Mouse (Mus musculus) spleen, adult 2 months (tissue): ENCODE data around the gene Ncoa3. TPM values are rescaled to one million over a fixed set of nuclear protein-coding genes. Genes with fewer than 3 reads are reported as not detected.

ENCODE experiments used
- DNase-seq, 2 experiments: peaks; one replicate each; pipeline versions ENCODE4 v3.0.0 to v3.0.0-alpha.2; 2012 to 2021; ENCODE audit warnings: low spot score in 2 of 2, low read depth in 1 of 2
- H3K27ac ChIP-seq: fragments of 200-500 bp; 2 replicates; pipeline ENCODE4 v1.5.1; 2012; ENCODE audit warnings: low read length, inconsistent platforms; ENCODE audit not compliant: insufficient read depth
- H3K27me3 ChIP-seq: fragments of 200-500 bp; 2 replicates; pipeline ENCODE4 v1.6.1; 2012; ENCODE audit warnings: mild to moderate bottlenecking, moderate library complexity, low read length, inconsistent platforms; ENCODE audit not compliant: control insufficient read depth, insufficient read depth
- H3K36me3 ChIP-seq: fragments of 200-500 bp; 2 replicates; pipeline ENCODE4 v1.6.1; 2012; ENCODE audit warnings: mild to moderate bottlenecking, low read length, inconsistent platforms; ENCODE audit not compliant: control insufficient read depth, insufficient read depth
- H3K4me1 ChIP-seq: fragments of 200-500 bp; 2 replicates; pipeline ENCODE4 v1.6.1; 2011; ENCODE audit warnings: inconsistent platforms; ENCODE audit not compliant: control insufficient read depth, insufficient read depth, insufficient read length
- H3K4me3 ChIP-seq: fragments of 200-500 bp; 2 replicates; pipeline ENCODE4 v1.5.1; 2011; ENCODE audit warnings: mild to moderate bottlenecking, inconsistent platforms; ENCODE audit not compliant: insufficient read depth, insufficient read length; ENCODE audit errors: extremely low read depth
- CTCF ChIP-seq: fragments of 200-500 bp; IDR thresholded peaks from 2 replicates; pipeline ENCODE4 v1.5.1; 2011; ENCODE audit warnings: mild to moderate bottlenecking, inconsistent platforms; ENCODE audit not compliant: insufficient read depth, insufficient read length, insufficient replicate concordance; ENCODE audit errors: extremely low read depth
- POLR2A ChIP-seq: fragments of 200-500 bp; IDR thresholded peaks from 2 replicates; pipeline ENCODE4 v1.6.1; 2011; ENCODE audit warnings: low read depth, low read length, inconsistent platforms
- WGBS: fragments of 180-500 bp; shearing (Covaris S2); methylation state at CpG from one replicate; pipeline ENCODE4 v1.1.7; 2018; 5-methylcytosine and 5-hydroxymethylcytosine counted together
- polyA plus RNA-seq: library from polyadenylated mRNA; depleted of rRNA; stranded (reverse); fragments of >200 nt; gene quantifications from 2 replicates; pipeline ENCODE4 v1.2.3, GENCODE M21; 2012

Ncoa3 gene
- polyA plus RNA-seq, 1 experiment: 48.4 TPM

GRCm38 (mm10) chr2:165958556-165958955 lies 33.9 kb upstream of the Ncoa3 start:
- Histone ChIP-seq H3K27ac (no peak overlapping the region), H3K4me3 (no peak overlapping the region), H3K27me3 (no peaks in the 10 kb centered on the region), H3K4me1 (peaks cover 20% of the 10 kb centered on the region), H3K36me3 (no peaks in the 10 kb centered on the region)
- TF ChIP-seq POLR2A (no peak), CTCF (no peak)
- DNase-seq: no peak
- 83% methylated on average over 6 of the region's 6 CpGs for WGBS

DNA sequence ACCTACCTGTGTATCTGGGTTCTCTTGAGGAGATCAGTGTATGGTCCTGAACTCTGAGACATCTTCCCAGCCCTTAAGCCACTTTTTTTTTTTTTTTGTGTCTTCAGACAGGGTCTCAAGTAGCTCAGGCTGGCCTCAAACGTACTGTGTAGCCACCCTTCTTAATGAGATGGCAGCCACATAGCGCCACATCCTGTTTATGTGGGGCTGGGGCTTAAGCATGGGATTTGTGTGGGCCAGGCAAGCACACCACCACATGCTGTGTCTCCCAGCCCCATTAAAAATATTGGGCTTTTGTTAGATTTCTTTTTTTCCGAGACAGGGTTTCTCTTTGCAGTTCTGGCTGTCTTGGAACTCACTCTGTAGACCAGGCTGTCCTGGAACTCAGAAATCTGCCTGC lies 31.7 kb upstream of the Ncoa3 start:
- 67% methylated on average over 3 of the region's 3 CpGs for WGBS
- H3K27me3 ChIP-seq: no peaks in the 10 kb centered on the region
- H3K36me3 ChIP-seq: no peaks in the 10 kb centered on the region
- H3K27ac ChIP-seq: no peak overlapping the region
- H3K4me1 ChIP-seq: peaks cover 10% of the 10 kb centered on the region; the same call in 1 of the 2 replicates
- no peak overlapping the region for H3K4me3 ChIP-seq
- DNase-seq: no peak
- TF ChIP-seq POLR2A: no peak
- TF ChIP-seq CTCF: no peak

DNA sequence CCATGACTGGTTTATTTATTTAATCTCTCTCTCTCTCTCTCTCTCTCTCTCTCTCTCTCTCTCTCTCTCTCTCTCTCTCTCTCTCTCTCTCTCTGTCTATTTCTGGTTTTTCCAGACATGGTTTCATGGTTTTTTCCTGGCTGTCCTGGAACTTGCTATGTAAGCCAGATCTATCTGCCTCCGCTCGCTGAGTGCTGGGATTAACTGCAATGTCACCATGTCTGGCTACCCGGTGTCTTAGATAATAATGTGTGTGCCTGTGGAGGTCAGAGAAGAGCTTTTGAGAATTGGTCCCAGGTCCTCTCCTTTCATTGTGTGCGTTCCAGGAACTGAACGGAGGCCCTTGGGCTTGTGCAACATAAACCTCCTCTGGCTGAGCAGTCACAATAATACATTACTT lies 29.6 kb upstream of the Ncoa3 start:
- Histone ChIP-seq H3K27ac (no peak overlapping the region), H3K4me1 (0 out of 2 replicates have a peak, but pooled peaks cover 1% of the 10 kb centered on the region), H3K4me3 (no peak overlapping the region), H3K36me3 (no peaks in the 10 kb centered on the region), H3K27me3 (no peaks in the 10 kb centered on the region)
- no peak for DNase-seq
- WGBS: 88% methylated on average over 5 of the region's 5 CpGs
- no peak for TF ChIP-seq CTCF
- no peak for TF ChIP-seq POLR2A

GRCm38 (mm10) chr2:165964121-165964520 lies 28.3 kb upstream of the Ncoa3 start:
- H3K4me3 ChIP-seq: no peak overlapping the region
- no peaks in the 10 kb centered on the region for H3K36me3 ChIP-seq
- H3K4me1 ChIP-seq: no peaks in the 10 kb centered on the region
- TF ChIP-seq POLR2A (no peak), CTCF (no peak)
- no peaks in the 10 kb centered on the region for H3K27me3 ChIP-seq
- H3K27ac ChIP-seq: no peak overlapping the region
- DNase-seq: no peak
- WGBS: 79% methylated on average over 4 of the region's 4 CpGs

DNA sequence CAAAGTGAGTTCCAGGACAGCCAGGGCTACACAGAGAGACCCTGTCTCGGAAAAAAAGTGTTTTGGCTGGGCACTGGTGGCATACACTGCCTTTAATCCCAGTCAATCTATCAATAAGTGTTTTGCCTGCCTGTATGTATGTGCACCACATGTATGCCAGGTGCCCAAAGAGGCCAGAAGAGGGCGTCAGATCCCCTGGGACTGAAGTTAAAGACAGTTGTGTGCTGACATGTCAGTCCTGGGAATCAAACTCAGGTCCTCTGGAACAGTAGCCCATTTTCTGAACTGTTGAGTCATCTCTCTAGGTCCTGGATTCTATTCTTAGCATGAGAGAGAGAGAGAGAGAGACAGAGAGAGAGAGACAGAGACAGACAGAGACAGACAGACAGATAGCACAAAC lies 25.4 kb upstream of the Ncoa3 start:
- DNase-seq: no peak
- H3K4me3 ChIP-seq: no peak overlapping the region
- no peak for TF ChIP-seq CTCF
- TF ChIP-seq POLR2A: no peak
- peaks cover 9% of the 10 kb centered on the region; the same call in 1 of the 2 replicates for H3K4me1 ChIP-seq
- H3K27ac ChIP-seq: no peak overlapping the region
- WGBS: 90% methylated on average over 2 of the region's 2 CpGs
- no peaks in the 10 kb centered on the region for H3K36me3 ChIP-seq
- no peaks in the 10 kb centered on the region for H3K27me3 ChIP-seq

DNA sequence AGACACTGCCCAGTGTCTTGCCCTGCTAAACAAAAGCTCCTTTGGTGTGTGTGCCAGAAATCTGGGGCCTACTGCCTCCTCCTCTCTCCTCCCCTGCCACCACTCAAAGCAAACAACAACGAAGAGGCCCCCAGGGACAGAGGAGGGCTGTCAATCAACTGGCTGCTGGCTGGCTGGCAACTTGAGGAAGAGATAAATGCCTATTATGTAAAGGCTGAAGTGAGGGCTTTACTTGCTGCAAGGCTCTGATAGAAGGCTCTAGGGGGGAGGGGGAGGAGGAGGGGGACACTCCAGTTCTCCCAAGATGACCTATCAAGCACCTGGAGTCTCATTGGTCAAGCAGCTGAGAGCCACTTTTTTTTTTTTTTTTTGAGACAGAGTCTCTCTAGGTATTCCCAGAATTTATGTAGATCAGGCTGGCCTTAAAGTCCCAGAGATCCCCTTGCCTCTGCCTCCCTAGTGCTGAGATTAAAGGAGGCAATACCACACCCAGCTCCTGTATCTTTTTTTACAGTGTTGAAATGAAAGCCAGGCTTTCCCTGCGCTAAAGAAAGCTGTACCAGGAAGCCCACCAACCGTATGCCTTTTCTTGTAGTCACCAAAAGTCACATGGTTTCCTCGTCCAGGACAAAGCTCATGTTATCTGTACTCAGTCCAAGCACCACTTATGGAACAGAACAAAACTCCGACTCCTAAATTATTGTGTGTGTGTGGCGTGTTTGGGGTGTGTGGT lies 24.4 kb upstream of the Ncoa3 start:
- H3K27me3 ChIP-seq: no peaks in the 10 kb centered on the region
- WGBS: 47% methylated on average over 6 of the region's 6 CpGs
- TF ChIP-seq POLR2A (no peak), CTCF (no peak)
- peaks cover 9% of the 10 kb centered on the region; the same call in 1 of the 2 replicates for H3K4me1 ChIP-seq
- no peaks in the 10 kb centered on the region for H3K36me3 ChIP-seq
- peak in 1 of 2 experiments; percentile 58 for DNase-seq
- no peak overlapping the region for H3K4me3 ChIP-seq
- no peak overlapping the region for H3K27ac ChIP-seq

- Histone ChIP-seq H3K4me1 (peaks cover 9% of the 10 kb centered on the region; the same call in 1 of the 2 replicates), H3K27ac (no peak overlapping the region), H3K36me3 (no peaks in the 10 kb centered on the region), H3K4me3 (no peak overlapping the region), H3K27me3 (no peaks in the 10 kb centered on the region)
- WGBS: 70% methylated on average over 3 of the region's 3 CpGs
- TF ChIP-seq POLR2A: no peak
- no peak for TF ChIP-seq CTCF
- DNase-seq: no peak
Measured at GRCm38 (mm10) chr2:165968876-165969275, 23.6 kb upstream of the Ncoa3 start.
